Mouse (Mus musculus) hindbrain, embryonic 12.5 days (tissue): ENCODE measurements around the gene Slc19a2. TPM values are rescaled to one million over a fixed set of nuclear protein-coding genes. Genes with fewer than 3 reads are reported as not detected.

Experiments used
- ATAC-seq: fragments of 200-750 bp; cut with Nextera tagmentation; 2 replicates; pipeline ENCODE4 v1.8.0; 2017; ENCODE audit warnings: moderate TSS enrichment; ENCODE audit not compliant: low FRiP score
- H3K27ac ChIP-seq: fragments of 300-500 bp; sonication (generic); 2 replicates; pipeline ENCODE4 v1.5.1; 2016; ENCODE audit warnings: mild to moderate bottlenecking
- H3K27me3 ChIP-seq: fragments of 300-500 bp; sonication (generic); 2 replicates; pipeline ENCODE4 v1.6.1; 2016; ENCODE audit warnings: mild to moderate bottlenecking
- H3K36me3 ChIP-seq: fragments of 300-500 bp; sonication (generic); 2 replicates; pipeline ENCODE4 v1.6.1; 2016; ENCODE audit warnings: mild to moderate bottlenecking
- H3K4me1 ChIP-seq: fragments of 300-500 bp; sonication (generic); 2 replicates; pipeline ENCODE4 v1.6.1; 2016
- H3K4me2 ChIP-seq: fragments of 300-500 bp; sonication (generic); replicated peaks from 2 replicates; pipeline ENCODE4 v1.6.1; 2016; ENCODE audit warnings: mild to moderate bottlenecking
- H3K4me3 ChIP-seq: fragments of 300-500 bp; sonication (generic); 2 replicates; pipeline ENCODE4 v1.5.1; 2016; ENCODE audit warnings: mild to moderate bottlenecking
- H3K9ac ChIP-seq: fragments of 300-500 bp; sonication (generic); 2 replicates; pipeline ENCODE4 v1.6.1; 2016; ENCODE audit warnings: mild to moderate bottlenecking, moderate library complexity
- H3K9me3 ChIP-seq: fragments of 300-500 bp; sonication (generic); replicated peaks from 2 replicates; pipeline ENCODE4 v1.6.1; 2016; ENCODE audit warnings: mild to moderate bottlenecking
- WGBS: fragments of 180-500 bp; shearing (Covaris S2); methylation state at CpG from one replicate; pipeline ENCODE4 v1.1.7; 2016; 5-methylcytosine and 5-hydroxymethylcytosine counted together
- polyA plus RNA-seq: library from polyadenylated mRNA; unstranded; fragments of >200 nt; fragmentation: Nextera tagmentation; extraction: Ambion mirVana; gene quantifications from 2 replicates; pipeline ENCODE4 v1.2.1, GENCODE M21; 2016

Slc19a2 gene
- polyA plus RNA-seq, 1 experiment from 2014 or later = 10.0 TPM

- H3K27ac ChIP-seq = no peak overlapping the region
- H3K9ac ChIP-seq = no peak overlapping the region
- ATAC-seq = no peak
- peaks cover 12% of the 10 kb centered on the region for H3K4me1 ChIP-seq
- H3K4me3 ChIP-seq = no peak overlapping the region
- H3K36me3 ChIP-seq = peaks cover 9% of the 10 kb centered on the region
- no peaks in the 10 kb centered on the region for H3K27me3 ChIP-seq
- H3K4me2 ChIP-seq = no peak overlapping the region
- WGBS = 78% methylated on average over 3 of the region's 3 CpGs
- no peaks in the 10 kb centered on the region for H3K9me3 ChIP-seq
Observed at GRCm38 (mm10) chr1:164254836-164255235, 6.0 kb downstream of the Slc19a2 start.

DNA sequence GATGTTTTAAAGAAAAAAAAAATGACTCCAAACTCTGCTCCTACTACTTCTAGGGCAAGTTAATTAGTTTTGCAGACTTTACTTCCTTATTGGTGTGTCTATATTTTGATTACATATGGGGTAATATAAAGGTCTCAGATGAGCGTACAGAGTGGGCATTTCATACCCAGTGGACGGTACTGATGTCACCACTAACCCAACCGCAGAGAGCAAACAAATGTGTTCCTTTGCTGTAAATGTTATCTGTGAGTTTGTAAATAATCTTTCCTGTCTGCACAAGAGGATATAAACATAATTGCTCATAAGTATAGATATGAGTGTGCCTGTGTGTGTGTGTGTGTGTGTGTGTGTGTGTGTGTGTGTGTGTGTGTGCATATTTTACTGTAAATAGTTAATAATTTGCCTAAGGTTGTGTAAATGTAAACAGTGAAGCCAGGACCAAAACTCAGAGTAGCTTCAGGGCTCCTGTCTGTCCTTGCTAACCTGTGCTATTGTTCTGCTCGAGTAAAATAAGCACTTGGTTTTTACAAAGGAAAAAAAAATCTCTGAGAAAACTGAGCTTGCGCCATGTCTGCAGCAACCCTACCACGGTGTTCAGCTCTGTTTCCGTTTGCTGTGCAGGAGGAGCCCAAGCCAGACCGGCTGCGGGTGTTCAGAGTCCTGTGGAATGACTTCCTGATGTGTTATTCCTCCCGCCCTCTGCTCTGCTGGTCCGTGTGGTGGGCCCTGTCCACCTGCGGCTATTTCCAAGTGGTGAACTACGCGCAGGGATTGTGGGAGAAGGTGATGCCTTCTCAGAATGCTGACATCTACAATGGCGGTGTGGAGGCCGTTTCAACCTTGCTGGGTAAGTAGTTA, 11.6 kb downstream of the Slc19a2 start:
- 83% methylated on average over 16 of the region's 16 CpGs for WGBS
- Histone ChIP-seq H3K27ac (no peak overlapping the region), H3K36me3 (peaks cover 20% of the 10 kb centered on the region), H3K9ac (no peak overlapping the region), H3K4me1 (no peaks in the 10 kb centered on the region), H3K4me3 (no peak overlapping the region), H3K27me3 (no peaks in the 10 kb centered on the region), H3K9me3 (no peaks in the 10 kb centered on the region), H3K4me2 (no peak overlapping the region)
- ATAC-seq = no peak

- H3K27me3 ChIP-seq = no peaks in the 10 kb centered on the region
- WGBS = 93% methylated on average over 7 of the region's 7 CpGs
- no peak for ATAC-seq
- H3K4me1 ChIP-seq = no peaks in the 10 kb centered on the region
- H3K36me3 ChIP-seq = peaks cover 20% of the 10 kb centered on the region
- H3K9ac ChIP-seq = no peak overlapping the region
- H3K4me2 ChIP-seq = no peak overlapping the region
- no peak overlapping the region for H3K27ac ChIP-seq
- no peak overlapping the region for H3K4me3 ChIP-seq
- H3K9me3 ChIP-seq = no peaks in the 10 kb centered on the region
Observed at GRCm38 (mm10) chr1:164261553-164261952, 12.7 kb downstream of the Slc19a2 start.

- H3K9ac ChIP-seq = no peak overlapping the region
- H3K27me3 ChIP-seq = peaks cover 5% of the 10 kb centered on the region; the same call in 1 of the 2 replicates
- H3K4me1 ChIP-seq = peaks cover 2% of the 10 kb centered on the region; the same call in 1 of the 2 replicates
- no peaks in the 10 kb centered on the region for H3K9me3 ChIP-seq
- H3K4me2 ChIP-seq = no peak overlapping the region
- 88% methylated on average over 7 of the region's 7 CpGs for WGBS
- no peaks in the 10 kb centered on the region for H3K36me3 ChIP-seq
- no peak for ATAC-seq
- H3K27ac ChIP-seq = no peak overlapping the region
- H3K4me3 ChIP-seq = no peak overlapping the region
Observed at GRCm38 (mm10) chr1:164270941-164271340, 22.1 kb downstream of the Slc19a2 start.

GRCm38 (mm10) chr1:164273659-164274058, 24.8 kb downstream of the Slc19a2 start:
- Histone ChIP-seq H3K36me3 (no peaks in the 10 kb centered on the region), H3K9ac (no peak overlapping the region), H3K27me3 (peaks cover 5% of the 10 kb centered on the region; the same call in 1 of the 2 replicates), H3K9me3 (no peaks in the 10 kb centered on the region), H3K27ac (no peak overlapping the region), H3K4me1 (peaks cover 3% of the 10 kb centered on the region; the same call in 1 of the 2 replicates), H3K4me2 (no peak overlapping the region), H3K4me3 (no peak overlapping the region)
- 67% methylated on average over 6 of the region's 6 CpGs for WGBS
- ATAC-seq = no peak

DNA sequence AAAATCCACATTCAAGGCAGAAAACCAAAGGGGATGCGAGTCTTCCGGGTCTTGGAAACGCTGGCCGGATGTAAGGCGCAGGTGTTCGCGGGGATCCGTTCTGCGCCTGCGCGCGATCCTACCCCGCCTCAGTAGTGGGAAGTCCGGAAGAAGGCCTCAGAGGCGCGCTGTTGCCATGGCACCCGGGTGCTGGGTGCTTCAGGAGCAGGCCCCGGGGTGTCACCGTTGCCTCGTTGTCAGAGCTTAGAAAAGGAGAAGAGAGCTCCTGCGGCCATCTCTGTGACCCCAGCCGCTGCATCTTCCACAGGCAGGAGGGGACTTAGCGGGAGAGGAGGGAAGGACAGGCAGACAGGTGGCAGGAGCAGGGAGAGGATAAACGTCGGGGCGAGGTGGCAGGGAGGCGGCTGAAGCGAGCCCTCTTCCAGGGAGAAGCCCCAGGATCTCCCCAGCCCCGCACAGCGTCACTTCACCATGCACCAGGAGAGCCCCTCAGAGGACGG, 26.7 kb downstream of the Slc19a2 start, which contains the start of gene Ccdc181:
Ccdc181 (plus strand) TSS at position 131 of the 500 bp plus-strand sequence.
- Histone ChIP-seq H3K27ac (peak within 1 kb of the TSS; percentile 73), H3K4me1 (peaks cover 3% of the 10 kb centered on the region; the same call in 1 of the 2 replicates), H3K9ac (peak within 1 kb of the TSS; percentile 67), H3K4me2 (peak within 1 kb of the TSS; percentile 65), H3K9me3 (no peaks in the 10 kb centered on the region), H3K36me3 (no peaks in the 10 kb centered on the region), H3K27me3 (peaks cover 5% of the 10 kb centered on the region; the same call in 1 of the 2 replicates), H3K4me3 (peak within 1 kb of the TSS; percentile 63)
- ATAC-seq = peak; percentile 100
- under 1% methylated on average over 31 of the region's 31 CpGs for WGBS

DNA sequence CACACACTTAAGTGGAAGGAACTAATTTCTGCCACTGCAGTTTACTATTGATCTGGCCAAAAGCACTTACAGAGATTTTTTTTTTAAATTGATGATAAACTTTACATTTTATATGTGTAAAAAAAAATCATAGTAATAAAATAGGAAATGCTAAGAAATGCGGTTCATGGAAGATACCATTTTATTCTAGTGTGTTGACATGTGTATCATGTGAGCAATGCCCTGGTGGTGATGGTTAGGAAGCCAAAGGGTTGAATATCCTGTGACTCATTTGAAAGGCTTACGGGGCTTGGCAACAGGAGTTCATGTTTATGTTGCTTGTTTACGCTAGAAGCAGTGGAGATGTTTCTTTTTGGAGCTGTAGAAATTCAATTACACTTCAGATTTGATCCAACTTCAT, 27.7 kb downstream of the Slc19a2 start:
- Histone ChIP-seq H3K36me3 (0 out of 2 replicates have a peak, but pooled peaks cover 3% of the 10 kb centered on the region), H3K9me3 (no peaks in the 10 kb centered on the region), H3K9ac (no peak overlapping the region), H3K4me1 (peaks cover 3% of the 10 kb centered on the region; the same call in 1 of the 2 replicates), H3K4me3 (no peak overlapping the region), H3K27me3 (peaks cover 5% of the 10 kb centered on the region; the same call in 1 of the 2 replicates), H3K27ac (no peak overlapping the region), H3K4me2 (no peak overlapping the region)
- no peak for ATAC-seq
- 91% methylated on average over 3 of the region's 3 CpGs for WGBS

- Histone ChIP-seq H3K9me3 (no peaks in the 10 kb centered on the region), H3K4me2 (no peak overlapping the region), H3K36me3 (0 out of 2 replicates have a peak, but pooled peaks cover 3% of the 10 kb centered on the region), H3K4me1 (peaks cover 3% of the 10 kb centered on the region; the same call in 1 of the 2 replicates), H3K9ac (no peak overlapping the region), H3K4me3 (no peak overlapping the region), H3K27ac (no peak overlapping the region), H3K27me3 (no peaks in the 10 kb centered on the region)
- no peak for ATAC-seq
- 80% methylated on average over 4 of the region's 4 CpGs for WGBS
Observed at GRCm38 (mm10) chr1:164279332-164279731, 30.5 kb downstream of the Slc19a2 start.

- 97% methylated on average over 3 of the region's 3 CpGs for WGBS
- Histone ChIP-seq H3K9me3 (no peaks in the 10 kb centered on the region), H3K4me2 (no peak overlapping the region), H3K27ac (no peak overlapping the region), H3K4me3 (no peak overlapping the region), H3K9ac (no peak overlapping the region), H3K36me3 (0 out of 2 replicates have a peak, but pooled peaks cover 3% of the 10 kb centered on the region), H3K4me1 (no peaks in the 10 kb centered on the region), H3K27me3 (no peaks in the 10 kb centered on the region)
- ATAC-seq = no peak
Observed at GRCm38 (mm10) chr1:164284007-164284406, 35.2 kb downstream of the Slc19a2 start.

DNA sequence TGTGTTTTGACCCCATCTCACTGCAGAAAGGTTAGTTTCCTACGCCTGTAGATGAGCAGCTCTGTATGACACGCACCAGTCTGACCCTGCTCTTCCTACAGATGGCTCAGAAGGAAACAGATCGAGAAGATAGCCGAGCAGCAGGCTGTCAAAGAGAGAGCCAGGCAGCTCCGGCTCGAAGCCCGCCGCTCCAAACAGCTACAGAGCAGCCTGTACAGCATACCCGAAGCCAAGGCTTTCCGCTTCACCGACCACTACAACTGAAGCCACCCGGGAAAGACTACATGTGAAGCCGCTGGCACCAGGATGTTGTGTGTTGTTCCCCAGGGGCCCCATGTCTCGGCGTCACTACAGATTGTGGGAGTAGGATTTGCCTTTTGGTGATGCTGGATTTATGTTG, 38.6 kb downstream of the Slc19a2 start:
- H3K4me1 ChIP-seq = no peaks in the 10 kb centered on the region
- no peaks in the 10 kb centered on the region for H3K9me3 ChIP-seq
- peaks cover 19% of the 10 kb centered on the region for H3K36me3 ChIP-seq
- no peak overlapping the region for H3K4me2 ChIP-seq
- no peak overlapping the region for H3K9ac ChIP-seq
- H3K4me3 ChIP-seq = no peak overlapping the region
- no peaks in the 10 kb centered on the region for H3K27me3 ChIP-seq
- ATAC-seq = no peak
- no peak overlapping the region for H3K27ac ChIP-seq
- WGBS = 63% methylated on average over 15 of the region's 15 CpGs

GRCm38 (mm10) chr1:164292040-164292439, 43.2 kb downstream of the Slc19a2 start:
- 94% methylated on average over 5 of the region's 5 CpGs for WGBS
- no peak for ATAC-seq
- peaks cover 50% of the 10 kb centered on the region for H3K36me3 ChIP-seq

GRCm38 (mm10) chr1:164294071-164294470, 45.2 kb downstream of the Slc19a2 start:
- no peak overlapping the region for H3K27ac ChIP-seq
- no peaks in the 10 kb centered on the region for H3K4me1 ChIP-seq
- H3K4me3 ChIP-seq = no peak overlapping the region
- no peak overlapping the region for H3K9ac ChIP-seq
- no peaks in the 10 kb centered on the region for H3K27me3 ChIP-seq
- H3K9me3 ChIP-seq = no peaks in the 10 kb centered on the region
- no peak for ATAC-seq
- H3K36me3 ChIP-seq = peaks cover 65% of the 10 kb centered on the region
- 97% methylated on average over 6 of the region's 6 CpGs for WGBS
- H3K4me2 ChIP-seq = no peak overlapping the region

More at GRCm38 (mm10) chr1:164292040-164292439, 43.2 kb downstream of the Slc19a2 start:
- Histone ChIP-seq H3K4me3 (no peak overlapping the region), H3K4me2 (no peak overlapping the region), H3K4me1 (no peaks in the 10 kb centered on the region), H3K9me3 (no peaks in the 10 kb centered on the region), H3K27ac (no peak overlapping the region), H3K9ac (no peak overlapping the region), H3K27me3 (no peaks in the 10 kb centered on the region)
